ENCODE assay signal across 14 mouse cellular contexts in the genomic region with DNA sequence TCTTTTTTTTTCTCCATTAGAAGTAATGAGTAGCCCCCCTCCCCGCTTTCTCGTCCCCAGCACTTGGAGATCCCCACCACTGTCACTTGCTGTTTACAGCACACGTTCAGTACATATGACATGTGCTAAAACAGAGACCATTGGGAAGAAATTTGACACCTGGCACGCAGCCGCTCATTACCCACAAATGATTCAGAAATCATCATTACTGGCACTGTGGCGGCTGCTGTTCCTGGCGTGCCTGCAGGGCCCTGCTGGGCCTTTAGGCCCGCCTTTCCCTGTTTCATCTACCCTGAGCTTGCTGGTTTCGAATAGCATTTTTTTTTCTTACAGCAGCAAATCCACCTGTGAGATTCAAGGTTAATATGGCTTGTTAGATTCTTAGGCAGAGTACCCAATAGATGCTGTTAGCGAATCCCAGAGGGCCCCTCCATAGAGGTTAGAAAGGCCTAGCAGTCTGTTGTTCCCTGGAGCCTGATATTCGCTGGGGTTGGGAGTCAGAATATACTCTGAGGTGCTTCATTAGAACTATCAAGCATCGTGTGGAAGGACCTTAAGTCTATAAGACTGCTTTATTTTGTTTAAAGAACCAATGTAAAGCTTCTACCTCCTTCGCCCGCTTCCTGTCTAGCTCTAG.
DNase-seq lines count a peak whose midpoint lies in the region; ATAC-seq lines count a peak whose summit lies in the region.
"Had no signal": no experiment of that assay in that cellular context is flagged by ENCODE, and none has a peak within 500 bp of the region (broad histone marks: within the 10 kb centered on the region; RNA-seq: fewer than 3 reads in every experiment).

No protein-coding gene starts in this region.

- no peak for ATAC-seq in midbrain, embryonic 11.5 days (ENCODE audit: low FRiP score)
- ATAC-seq in forebrain, embryonic 14.5 days = peak; percentile 91
- ATAC-seq in midbrain, embryonic 15.5 days (replicated peaks) = peak; percentile 62; the same call in 1 of the 2 replicates

- H3K27ac ChIP-seq in midbrain, embryonic 11.5 days (ENCODE audit: low read depth, low read length) = no peak overlapping the region
- no peak overlapping the region for H3K27ac ChIP-seq in midbrain, embryonic 10.5 days (replicated peaks)
- H3K27ac ChIP-seq in forebrain, embryonic 14.5 days (ENCODE audit: low read depth, low read length) = no peak overlapping the region
- H3K27ac ChIP-seq in midbrain, embryonic 15.5 days = no peak overlapping the region
- H3K27ac ChIP-seq: liver, embryonic 15.5 days had no signal

- H3K36me3 ChIP-seq in midbrain, embryonic 11.5 days (ENCODE audit: control insufficient read depth, insufficient read depth, low read length) = no peaks in the 10 kb centered on the region
- no peaks in the 10 kb centered on the region for H3K36me3 ChIP-seq in midbrain, embryonic 10.5 days
- H3K36me3 ChIP-seq in forebrain, embryonic 14.5 days (ENCODE audit: control insufficient read depth, insufficient read depth, low read length) = no peaks in the 10 kb centered on the region
- H3K36me3 ChIP-seq in midbrain, embryonic 15.5 days (replicated peaks) = no peaks in the 10 kb centered on the region
- H3K36me3 ChIP-seq: G1E; liver, embryonic 15.5 days had no signal

- no peak overlapping the region for H3K9ac ChIP-seq in midbrain, embryonic 11.5 days (ENCODE audit: low read length)
- no peak overlapping the region for H3K9ac ChIP-seq in forebrain, embryonic 14.5 days (ENCODE audit: low read length)
- H3K9ac ChIP-seq in midbrain, embryonic 15.5 days = no peak overlapping the region
- H3K9ac ChIP-seq: liver, embryonic 15.5 days had no signal

- peak; percentile 29 for DNase-seq in cerebellum, adult 11-12 months
- DNase-seq in cerebellum, adult 8-10 months = no peak
- DNase-seq in midbrain, embryonic 11.5 days (ENCODE audit: low spot score, missing footprints) = peak; percentile 54
- DNase-seq in midbrain, embryonic 10.5 days (ENCODE audit: low spot score) = no peak
- DNase-seq in forebrain, embryonic 14.5 days (ENCODE audit: low spot score) = peak; percentile 86
- no peak for DNase-seq in kidney, postnatal 25 days
- DNase-seq in adrenal gland, postnatal 36 days = no peak
- DNase-seq: adrenal gland, adult 2 months; heart, postnatal 10 days; kidney, adult 2 months; thymus, postnatal 25 days had no signal

- 84% methylated on average over 14 of the region's 14 CpGs for WGBS in midbrain, embryonic 11.5 days
- WGBS in midbrain, embryonic 10.5 days = 87% methylated on average over 14 of the region's 14 CpGs
- 40% methylated on average over 14 of the region's 14 CpGs for WGBS in forebrain, embryonic 14.5 days
- 66% methylated on average over 14 of the region's 14 CpGs for WGBS in midbrain, embryonic 15.5 days

- H3K4me2 ChIP-seq in midbrain, embryonic 11.5 days = no peak overlapping the region
- no peak overlapping the region for H3K4me2 ChIP-seq in forebrain, embryonic 14.5 days (ENCODE audit: low read length)
- H3K4me2 ChIP-seq in midbrain, embryonic 15.5 days = no peak overlapping the region
- H3K4me2 ChIP-seq: liver, embryonic 15.5 days had no signal

- no peaks in the 10 kb centered on the region for H3K27me3 ChIP-seq in midbrain, embryonic 11.5 days (ENCODE audit: control insufficient read depth, insufficient read depth, low read length)
- no peaks in the 10 kb centered on the region for H3K27me3 ChIP-seq in midbrain, embryonic 10.5 days (ENCODE audit: low read depth, poor library complexity, severe bottlenecking)
- H3K27me3 ChIP-seq in forebrain, embryonic 14.5 days (replicated peaks; ENCODE audit: control insufficient read depth, insufficient read depth, low read length) = no peaks in the 10 kb centered on the region
- H3K27me3 ChIP-seq in midbrain, embryonic 15.5 days (replicated peaks) = no peaks in the 10 kb centered on the region
- H3K27me3 ChIP-seq: liver, embryonic 15.5 days had no signal

- no peak overlapping the region for H3K4me3 ChIP-seq in midbrain, embryonic 11.5 days (ENCODE audit: low read depth, low read length)
- no peak overlapping the region for H3K4me3 ChIP-seq in midbrain, embryonic 10.5 days
- no peak overlapping the region for H3K4me3 ChIP-seq in forebrain, embryonic 14.5 days (ENCODE audit: low read depth, low read length)
- H3K4me3 ChIP-seq in midbrain, embryonic 15.5 days = no peak overlapping the region
- H3K4me3 ChIP-seq: liver, embryonic 15.5 days had no signal

- H3K4me1 ChIP-seq in midbrain, embryonic 11.5 days (ENCODE audit: control insufficient read depth, insufficient read depth, low read length) = peaks cover 2% of the 10 kb centered on the region; the same call in 1 of the 2 replicates
- peaks cover 24% of the 10 kb centered on the region for H3K4me1 ChIP-seq in midbrain, embryonic 10.5 days
- peaks cover 12% of the 10 kb centered on the region for H3K4me1 ChIP-seq in forebrain, embryonic 14.5 days (ENCODE audit: control insufficient read depth, insufficient read depth, low read length)
- peaks cover 20% of the 10 kb centered on the region for H3K4me1 ChIP-seq in midbrain, embryonic 15.5 days
- H3K4me1 ChIP-seq: liver, embryonic 15.5 days had no signal

- H3K9me3 ChIP-seq in midbrain, embryonic 11.5 days (ENCODE audit: control insufficient read depth, low read length) = no peaks in the 10 kb centered on the region
- H3K9me3 ChIP-seq in midbrain, embryonic 10.5 days (replicated peaks) = no peaks in the 10 kb centered on the region
- H3K9me3 ChIP-seq in forebrain, embryonic 14.5 days (replicated peaks; ENCODE audit: control insufficient read depth, low read length) = no peaks in the 10 kb centered on the region
- H3K9me3 ChIP-seq in midbrain, embryonic 15.5 days = no peaks in the 10 kb centered on the region
- H3K9me3 ChIP-seq: liver, embryonic 15.5 days had no signal

Comparison
In these comparisons a context has a peak if more than half of its experiments do, and no peak if none do; other contexts are left out.
1. DNase-seq: peak in cerebellum, adult 11-12 months (single experiment), midbrain, embryonic 11.5 days (single experiment) and forebrain, embryonic 14.5 days (single experiment); none in cerebellum, adult 8-10 months (single experiment), midbrain, embryonic 10.5 days (single experiment), kidney, postnatal 25 days (0 of 2) and adrenal gland, postnatal 36 days (0 of 2).